Mouse (Mus musculus) limb, embryonic 13.5 days (tissue): Measurements from ENCODE around the gene Olfr884. TPM values are rescaled to one million over a fixed set of nuclear protein-coding genes. Genes with fewer than 3 reads are reported as not detected.

Source experiments
- ATAC-seq: fragments of 200-750 bp; cut with Nextera tagmentation; 2 replicates; pipeline ENCODE4 v1.8.0; 2017; ENCODE audit warnings: low read depth, moderate number of reproducible peaks, moderate TSS enrichment; ENCODE audit not compliant: low FRiP score
- H3K27ac ChIP-seq: fragments of 300-500 bp; sonication (generic); 2 replicates; pipeline ENCODE4 v1.5.1; 2015; ENCODE audit warnings: inconsistent platforms, mild to moderate bottlenecking, moderate library complexity
- H3K27me3 ChIP-seq: fragments of 300-500 bp; sonication (generic); 2 replicates; pipeline ENCODE4 v1.6.1; 2015; ENCODE audit warnings: mild to moderate bottlenecking, inconsistent platforms
- H3K36me3 ChIP-seq: fragments of 300-500 bp; sonication (generic); 2 replicates; pipeline ENCODE4 v1.6.1; 2015; ENCODE audit warnings: inconsistent platforms, mild to moderate bottlenecking, moderate library complexity
- H3K4me1 ChIP-seq: fragments of 300-500 bp; sonication (generic); 2 replicates; pipeline ENCODE4 v1.6.1; 2015; ENCODE audit warnings: inconsistent platforms
- H3K4me2 ChIP-seq: fragments of 300-500 bp; sonication (generic); replicated peaks from 2 replicates; pipeline ENCODE4 v1.6.1; 2015; ENCODE audit warnings: inconsistent platforms, mild to moderate bottlenecking, moderate library complexity
- H3K4me3 ChIP-seq: fragments of 300-500 bp; sonication (generic); 2 replicates; pipeline ENCODE4 v1.5.1; 2015; ENCODE audit warnings: moderate library complexity, mild to moderate bottlenecking, inconsistent platforms
- H3K9ac ChIP-seq: fragments of 300-500 bp; sonication (generic); 2 replicates; pipeline ENCODE4 v1.6.1; 2015; ENCODE audit warnings: mild to moderate bottlenecking, inconsistent platforms
- H3K9me3 ChIP-seq: fragments of 300-500 bp; sonication (generic); 2 replicates; pipeline ENCODE4 v1.6.1; 2016; ENCODE audit warnings: inconsistent platforms
- WGBS: fragments of 180-500 bp; shearing (Covaris S2); methylation state at CpG from one replicate; pipeline ENCODE4 v1.1.7; 2015; 5-methylcytosine and 5-hydroxymethylcytosine counted together
- polyA plus RNA-seq: library from polyadenylated mRNA; unstranded; fragments of >200 nt; fragmentation: Nextera tagmentation; extraction: Ambion mirVana; gene quantifications from 2 replicates; pipeline ENCODE4 v1.2.1, GENCODE M21; 2015

The Olfr884 gene
- polyA plus RNA-seq = not detected in 2 replicates

DNA sequence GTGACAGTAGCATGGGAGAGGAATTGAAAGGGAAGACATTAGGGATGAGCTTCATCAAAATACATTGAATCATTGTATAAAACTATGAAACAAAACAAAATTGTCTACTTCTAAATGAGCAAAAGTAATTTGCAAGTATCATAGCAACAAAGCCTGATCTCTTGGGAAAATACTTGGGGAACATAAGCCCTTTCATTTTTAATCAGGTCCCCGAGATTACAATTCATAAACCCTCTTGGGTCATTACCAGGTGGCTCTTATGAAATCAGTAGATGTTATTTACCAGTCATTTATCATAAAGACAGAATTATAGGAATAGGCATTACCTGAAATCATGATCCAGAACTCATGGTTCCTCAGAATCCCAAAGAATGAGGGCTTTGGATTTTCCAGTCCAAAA is at the start of gene Olfr884:
Gene Olfr884, plus strand, starts transcription at position 301 of the 400 bp plus-strand sequence.
- H3K4me1 ChIP-seq = no peaks in the 10 kb centered on the region
- H3K27me3 ChIP-seq = no peaks in the 10 kb centered on the region
- no peaks in the 10 kb centered on the region for H3K36me3 ChIP-seq
- H3K9me3 ChIP-seq = no peaks in the 10 kb centered on the region
- no peak for ATAC-seq
- H3K4me3 ChIP-seq = no peak within 1 kb of the TSS
- H3K27ac ChIP-seq = no peak within 1 kb of the TSS
- 65% methylated on average over 1 of the region's 1 CpGs for WGBS
- no peak within 1 kb of the TSS for H3K4me2 ChIP-seq
- no peak within 1 kb of the TSS for H3K9ac ChIP-seq

GRCm38 (mm10) chr9:37998581-37999204 is 47.7 kb upstream of the Olfr884 start:
- Histone ChIP-seq H3K9me3 (no peaks in the 10 kb centered on the region), H3K4me3 (no peak overlapping the region), H3K4me1 (no peaks in the 10 kb centered on the region), H3K36me3 (no peaks in the 10 kb centered on the region), H3K4me2 (no peak overlapping the region), H3K27ac (no peak overlapping the region), H3K27me3 (no peaks in the 10 kb centered on the region), H3K9ac (no peak overlapping the region)
- no peak for ATAC-seq
- WGBS = 52% methylated on average over 2 of the region's 2 CpGs

DNA sequence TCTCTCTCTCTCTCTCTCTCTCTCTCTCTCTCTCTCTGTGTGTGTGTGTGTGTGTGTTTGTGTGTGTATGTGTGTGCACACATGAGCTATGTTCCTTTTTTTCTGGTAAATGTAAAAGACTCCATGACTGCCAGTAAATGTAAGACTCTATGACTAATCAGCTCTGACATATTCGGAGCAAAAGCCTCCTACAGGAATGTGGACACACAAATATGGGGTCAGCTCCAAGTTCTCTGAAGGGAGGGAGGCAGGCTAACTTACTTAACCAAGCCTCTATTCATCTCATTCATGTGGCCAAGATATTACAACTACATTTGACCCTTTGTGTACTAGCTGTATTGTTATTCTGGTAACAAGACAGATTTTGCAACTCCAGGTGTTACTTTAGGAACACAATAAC is 46.3 kb upstream of the Olfr884 start:
- WGBS = 53% methylated on average over 1 of the region's 1 CpGs

DNA sequence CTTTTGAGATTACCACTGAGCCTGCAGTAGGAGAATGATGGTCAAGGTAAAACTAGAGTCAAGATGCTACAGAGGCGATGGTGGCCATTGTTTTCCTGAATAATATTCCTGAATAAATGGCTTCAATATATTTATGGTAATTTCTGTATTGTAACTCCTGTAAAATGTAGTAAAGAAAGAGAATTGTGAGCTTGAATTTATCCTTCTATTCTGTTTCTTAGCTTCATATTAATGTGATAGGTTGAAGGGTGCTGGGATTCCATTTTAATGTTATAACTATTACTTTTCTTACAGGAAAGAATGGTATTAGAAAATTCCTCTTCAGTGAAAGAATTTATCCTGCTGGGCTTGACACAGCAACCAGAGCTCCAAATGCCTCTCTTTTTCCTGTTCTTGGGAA is 20.8 kb upstream of the Olfr884 start, which contains the start of gene Olfr883:
Gene Olfr883, plus strand, starts transcription at position 301 of the 400 bp plus-strand sequence.
- no peak for ATAC-seq
- Histone ChIP-seq H3K36me3 (no peaks in the 10 kb centered on the region), H3K27me3 (no peaks in the 10 kb centered on the region), H3K9me3 (no peaks in the 10 kb centered on the region), H3K27ac (no peak within 1 kb of the TSS), H3K4me3 (no peak within 1 kb of the TSS), H3K4me2 (no peak within 1 kb of the TSS), H3K9ac (no peak within 1 kb of the TSS), H3K4me1 (no peaks in the 10 kb centered on the region)
- WGBS = 87% methylated on average over 1 of the region's 1 CpGs

More for the DNA sequence above, 46.3 kb upstream of the Olfr884 start:
- Histone ChIP-seq H3K4me1 (no peaks in the 10 kb centered on the region), H3K9me3 (no peaks in the 10 kb centered on the region), H3K36me3 (no peaks in the 10 kb centered on the region), H3K27ac (no peak overlapping the region), H3K9ac (no peak overlapping the region), H3K27me3 (no peaks in the 10 kb centered on the region), H3K4me2 (no peak overlapping the region), H3K4me3 (no peak overlapping the region)
- ATAC-seq = no peak

- Histone ChIP-seq H3K27ac (no peak within 1 kb of the TSS), H3K4me1 (no peaks in the 10 kb centered on the region), H3K4me3 (no peak within 1 kb of the TSS), H3K27me3 (no peaks in the 10 kb centered on the region), H3K9ac (no peak within 1 kb of the TSS), H3K36me3 (no peaks in the 10 kb centered on the region), H3K4me2 (no peak within 1 kb of the TSS), H3K9me3 (no peaks in the 10 kb centered on the region)
- WGBS = 90% methylated on average over 3 of the region's 3 CpGs
- no peak for ATAC-seq
Measured at GRCm38 (mm10) chr9:38061022-38061421, 14.7 kb downstream of the Olfr884 start, which contains the start of gene Olfr885. Gene Olfr885 (plus strand): TSS chr9:38061322.

GRCm38 (mm10) chr9:38083772-38084171 is 37.4 kb downstream of the Olfr884 start, which contains the start of gene Olfr887:
Gene Olfr887 (plus strand): TSS chr9:38084072.
- ATAC-seq = no peak
- Histone ChIP-seq H3K4me3 (no peak within 1 kb of the TSS), H3K27me3 (no peaks in the 10 kb centered on the region), H3K4me2 (no peak within 1 kb of the TSS), H3K9ac (no peak within 1 kb of the TSS), H3K4me1 (no peaks in the 10 kb centered on the region), H3K27ac (no peak within 1 kb of the TSS), H3K36me3 (no peaks in the 10 kb centered on the region), H3K9me3 (no peaks in the 10 kb centered on the region)
- WGBS = 52% methylated on average over 1 of the region's 1 CpGs

Other genes with a start within 250 kb of the Olfr884 start
- not detected in 2 replicates for gene Olfr876, start 243.5 kb upstream of the Olfr884 start, polyA plus RNA-seq
- gene Olfr877, start 192.3 kb upstream of the Olfr884 start, polyA plus RNA-seq = not detected in 2 replicates
- gene Olfr145, start 149.8 kb upstream of the Olfr884 start, polyA plus RNA-seq = not detected in 2 replicates
- gene Olfr878, start 128.7 kb upstream of the Olfr884 start, polyA plus RNA-seq = not detected in 2 replicates
- gene Olfr881, start 54.7 kb upstream of the Olfr884 start, polyA plus RNA-seq = not detected in 2 replicates
- gene Olfr883, start 20.7 kb upstream of the Olfr884 start, polyA plus RNA-seq = not detected in 2 replicates
- not detected in 2 replicates for gene Olfr885, start 14.8 kb downstream of the Olfr884 start, polyA plus RNA-seq
- gene Olfr887, start 37.5 kb downstream of the Olfr884 start, polyA plus RNA-seq = not detected in 2 replicates
- not detected in 2 replicates for gene Olfr888, start 61.6 kb downstream of the Olfr884 start, polyA plus RNA-seq
- 0.04 and 0.06 TPM in 2 replicates for gene Olfr889, start 68.6 kb downstream of the Olfr884 start, polyA plus RNA-seq
- not detected in 2 replicates for gene Olfr890, start 96.0 kb downstream of the Olfr884 start, polyA plus RNA-seq
- gene Olfr891, start 134.3 kb downstream of the Olfr884 start, polyA plus RNA-seq = not detected in 2 replicates
- not detected in 2 replicates for gene Olfr893, start 161.8 kb downstream of the Olfr884 start, polyA plus RNA-seq
- not detected in 2 replicates for gene Olfr894, start 171.5 kb downstream of the Olfr884 start, polyA plus RNA-seq
- gene Olfr143, start 206.2 kb downstream of the Olfr884 start, polyA plus RNA-seq = not detected in 2 replicates
- gene Olfr895, start 221.3 kb downstream of the Olfr884 start, polyA plus RNA-seq = not detected in 2 replicates
- not detected in 2 replicates for gene Olfr896-ps1, start 244.6 kb downstream of the Olfr884 start, polyA plus RNA-seq